Mouse (Mus musculus): Measurements from ENCODE around the gene Hist1h2bk.
A peak's percentile ranks its signal among the peaks of the same experiment; 100 is the strongest.

- no peak for TF ChIP-seq CTCF (IDR thresholded peaks at IDR 0.05; ENCODE audit: low read depth, low read length)
- no peak for TF ChIP-seq GATA1 (IDR thresholded peaks at IDR 0.05; ENCODE audit: borderline replicate concordance, low read length)
- TF ChIP-seq TAL1 (conservative IDR thresholded peaks at IDR 0.05; ENCODE audit: low read depth, low read length): no peak
- peak; percentile 41; the same call in 1 of the 2 replicates for TF ChIP-seq POLR2AphosphoS5 (IDR thresholded peaks at IDR 0.05; ENCODE audit: insufficient replicate concordance, low read depth, low read length)
- TF ChIP-seq GATA2 (IDR thresholded peaks at IDR 0.05; ENCODE audit: borderline replicate concordance, low read depth, low read length): no peak
Observed at GRCm38 (mm10) chr13:22040464-22041141, 4.9 kb downstream of the Hist1h2bk start.
